Mouse (Mus musculus) neural tube, embryonic 15.5 days (tissue): ENCODE measurements around the gene Gm7298. TPM values are rescaled to one million over a fixed set of nuclear protein-coding genes. Genes with fewer than 3 reads are reported as not detected.
"Not testable (repeated sequence)": the region's sequence is repeated elsewhere in the genome, so short reads cannot be mapped to it uniquely, and the experiment has no call there.

Experiments used
- ATAC-seq: fragments of 200-750 bp; cut with Nextera tagmentation; 2 replicates; pipeline ENCODE4 v1.8.0; 2017; ENCODE audit warnings: mild to moderate bottlenecking, moderate TSS enrichment, moderate library complexity; ENCODE audit not compliant: low FRiP score
- H3K27ac ChIP-seq: fragments of 300-500 bp; sonication (generic); replicated peaks from 2 replicates; pipeline ENCODE4 v1.5.1; 2015; ENCODE audit warnings: mild to moderate bottlenecking, inconsistent platforms
- H3K27me3 ChIP-seq: fragments of 300-500 bp; sonication (generic); replicated peaks from 2 replicates; pipeline ENCODE4 v1.6.1; 2015; ENCODE audit warnings: inconsistent platforms
- H3K36me3 ChIP-seq: fragments of 300-500 bp; sonication (generic); 2 replicates; pipeline ENCODE4 v1.6.1; 2015; ENCODE audit warnings: inconsistent platforms
- H3K4me1 ChIP-seq: fragments of 300-500 bp; sonication (generic); 2 replicates; pipeline ENCODE4 v1.6.1; 2015; ENCODE audit warnings: inconsistent platforms
- H3K4me2 ChIP-seq: fragments of 300-500 bp; sonication (generic); 2 replicates; pipeline ENCODE4 v1.6.1; 2015; ENCODE audit warnings: inconsistent platforms, mild to moderate bottlenecking, moderate library complexity
- H3K4me3 ChIP-seq: fragments of 300-500 bp; sonication (generic); replicated peaks from 2 replicates; pipeline ENCODE4 v1.5.1; 2015; ENCODE audit warnings: mild to moderate bottlenecking, inconsistent platforms
- H3K9ac ChIP-seq: fragments of 300-500 bp; sonication (generic); replicated peaks from 2 replicates; pipeline ENCODE4 v1.6.1; 2015; ENCODE audit warnings: mild to moderate bottlenecking, inconsistent platforms
- H3K9me3 ChIP-seq: fragments of 300-500 bp; sonication (generic); replicated peaks from 2 replicates; pipeline ENCODE4 v1.6.1; 2016; ENCODE audit warnings: inconsistent platforms
- WGBS: fragments of 180-500 bp; shearing (Covaris S2); methylation state at CpG from one replicate; pipeline ENCODE4 v1.1.7; 2015; ENCODE audit warnings: mixed read lengths; 5-methylcytosine and 5-hydroxymethylcytosine counted together
- polyA plus RNA-seq: library from polyadenylated mRNA; unstranded; fragments of >200 nt; fragmentation: Nextera tagmentation; extraction: Ambion mirVana; gene quantifications from 2 replicates; pipeline ENCODE4 v1.2.1, GENCODE M21; 2015

The Gm7298 gene
- 0.09 and 0.13 TPM in 2 replicates for polyA plus RNA-seq

DNA sequence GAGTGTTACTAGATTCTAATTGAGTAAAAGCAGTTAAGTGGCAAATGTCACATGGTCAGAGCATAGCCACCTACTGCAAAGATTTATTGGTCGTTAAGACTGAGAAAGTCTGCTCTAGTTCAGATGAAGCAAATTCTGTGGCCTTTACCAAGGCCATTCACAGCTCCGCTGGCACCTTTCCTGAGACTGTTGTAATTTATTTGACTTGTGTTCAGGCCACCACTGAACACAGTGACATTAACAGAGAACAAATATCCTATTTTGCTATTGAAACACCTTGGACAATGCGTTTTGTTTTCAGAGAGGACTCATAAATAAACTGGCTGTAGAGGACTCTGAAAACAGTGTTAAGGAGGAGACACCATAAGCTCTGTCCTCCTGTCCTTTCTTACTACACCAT, at the start of gene Gm7298:
TSS of gene Gm7298 (plus strand) at position 301 of the 400 bp plus-strand sequence.
- Histone ChIP-seq H3K27me3 (no peaks in the 10 kb centered on the region), H3K27ac (no peak within 1 kb of the TSS), H3K4me3 (no peak within 1 kb of the TSS), H3K9ac (no peak within 1 kb of the TSS), H3K4me2 (no peak within 1 kb of the TSS), H3K4me1 (no peaks in the 10 kb centered on the region), H3K9me3 (no peaks in the 10 kb centered on the region), H3K36me3 (no peaks in the 10 kb centered on the region)
- WGBS: 60% methylated on average over 3 of the region's 3 CpGs
- ATAC-seq: no peak

DNA sequence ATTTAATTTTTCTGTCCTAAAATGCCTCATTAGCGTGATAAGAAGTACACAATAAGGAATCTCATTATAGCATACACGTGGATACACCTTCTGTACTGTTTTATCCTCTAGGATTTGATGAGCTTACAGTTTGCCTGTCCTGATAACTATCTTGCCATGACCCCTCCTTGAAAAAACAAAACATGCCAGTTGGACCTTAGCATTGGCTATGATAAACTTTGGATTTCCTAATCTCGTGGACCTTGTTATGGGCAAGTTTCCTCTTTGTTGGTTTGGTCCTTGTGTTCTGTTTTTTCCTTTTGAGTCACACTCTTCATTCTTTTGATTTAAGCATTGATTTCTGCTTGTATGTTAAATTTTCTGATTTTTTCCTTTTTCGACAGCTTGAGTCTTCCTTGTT, 95.3 kb downstream of the Gm7298 start:
- no peak overlapping the region for H3K4me3 ChIP-seq
- H3K4me1 ChIP-seq: no peaks in the 10 kb centered on the region
- H3K27ac ChIP-seq: no peak overlapping the region
- WGBS: 82% methylated on average over 4 of the region's 4 CpGs
- H3K36me3 ChIP-seq: no peaks in the 10 kb centered on the region
- H3K27me3 ChIP-seq: no peaks in the 10 kb centered on the region
- 0 out of 2 replicates have a peak, but pooled peaks cover 3% of the 10 kb centered on the region for H3K9me3 ChIP-seq
- no peak for ATAC-seq
- no peak overlapping the region for H3K9ac ChIP-seq
- no peak overlapping the region for H3K4me2 ChIP-seq

DNA sequence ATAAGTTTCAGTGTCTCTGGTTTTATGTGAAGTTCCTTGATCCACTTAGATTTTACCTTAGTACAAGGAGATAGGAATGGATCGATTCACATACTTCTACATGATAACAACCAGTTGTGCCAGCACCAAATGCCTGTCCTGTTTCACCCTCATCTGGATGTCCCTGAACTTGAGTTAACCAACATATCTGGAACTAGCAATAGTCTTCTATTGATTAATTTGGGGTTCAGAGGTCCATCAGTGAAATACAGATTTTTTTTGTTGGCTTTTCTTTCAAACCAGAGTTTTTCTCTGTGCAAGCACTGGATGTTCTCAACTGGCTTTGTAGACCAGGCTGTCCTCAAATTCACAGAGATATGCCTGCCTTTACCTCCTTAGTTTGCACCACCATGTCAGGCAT, 103.6 kb downstream of the Gm7298 start:
- no peaks in the 10 kb centered on the region for H3K4me1 ChIP-seq
- WGBS: 91% methylated on average over 1 of the region's 1 CpGs
- no peak for ATAC-seq

DNA sequence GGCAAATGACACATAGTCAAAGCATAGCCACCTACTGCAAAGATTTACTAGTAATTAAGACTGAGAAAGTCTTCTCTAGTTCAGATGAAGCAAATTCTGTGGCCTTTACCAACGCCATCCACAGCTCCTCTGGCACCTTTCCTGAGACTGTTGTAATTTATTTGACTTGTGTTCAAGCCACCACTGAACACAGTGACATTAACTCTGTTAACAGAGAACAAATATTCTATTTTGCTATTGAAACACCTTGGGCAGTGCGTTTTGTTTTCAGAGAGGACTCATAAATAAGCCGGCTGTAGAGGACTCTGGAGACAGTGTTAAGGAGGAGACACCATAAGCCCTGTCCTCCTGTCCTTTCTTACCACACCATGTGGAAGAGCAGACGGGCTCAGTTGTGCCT, 105.5 kb downstream of the Gm7298 start, which contains the start of gene Mug1:
TSS of gene Mug1 (plus strand) at position 271 of the 400 bp plus-strand sequence.
- H3K4me1 ChIP-seq, H3K27ac ChIP-seq, H3K9ac ChIP-seq, ATAC-seq, H3K9me3 ChIP-seq, H3K36me3 ChIP-seq, H3K4me3 ChIP-seq, H3K27me3 ChIP-seq, H3K4me2 ChIP-seq: not testable (repeated sequence)
- 85% methylated on average over 4 of the region's 4 CpGs for WGBS

More for the DNA sequence above, 103.6 kb downstream of the Gm7298 start:
- H3K4me2 ChIP-seq: no peak overlapping the region
- no peak overlapping the region for H3K4me3 ChIP-seq
- H3K27ac ChIP-seq: no peak overlapping the region
- no peaks in the 10 kb centered on the region for H3K27me3 ChIP-seq
- H3K36me3 ChIP-seq: no peaks in the 10 kb centered on the region
- H3K9ac ChIP-seq: no peak overlapping the region
- 0 out of 2 replicates have a peak, but pooled peaks cover 3% of the 10 kb centered on the region for H3K9me3 ChIP-seq

Other genes starting within 250 kb of the Gm7298 start
- 12.8 and 14.2 TPM in 2 replicates for gene A2m, start 97.6 kb upstream of the Gm7298 start, polyA plus RNA-seq
- gene Mug1, start 105.6 kb downstream of the Gm7298 start, polyA plus RNA-seq: 0.13 TPM in 1 of 2 replicates, not detected in the other